Mouse (Mus musculus) neural tube, embryonic 11.5 days (tissue): ENCODE measurements around the gene Ank2. TPM values are rescaled to one million over a fixed set of nuclear protein-coding genes. Genes with fewer than 3 reads are reported as not detected.

Source experiments
- ATAC-seq: fragments of 200-750 bp; cut with Nextera tagmentation; 2 replicates; pipeline ENCODE4 v1.8.0; 2017; ENCODE audit warnings: moderate number of reproducible peaks, mild to moderate bottlenecking, moderate TSS enrichment, moderate library complexity; ENCODE audit not compliant: insufficient read depth, low FRiP score, low TSS enrichment
- DNase-seq: peaks from one replicate; pipeline ENCODE4 v3.0.0-alpha.2; 2015; ENCODE audit warnings: low spot score
- H3K27ac ChIP-seq: fragments of 300-500 bp; sonication (generic); 2 replicates; pipeline ENCODE4 v1.5.1; 2014; ENCODE audit warnings: low read depth, mild to moderate bottlenecking, low read length
- H3K27me3 ChIP-seq: fragments of 300-500 bp; sonication (generic); 2 replicates; pipeline ENCODE4 v1.6.1; 2014; ENCODE audit warnings: mild to moderate bottlenecking, low read length, mixed read lengths; ENCODE audit not compliant: control insufficient read depth, insufficient read depth
- H3K36me3 ChIP-seq: fragments of 300-500 bp; sonication (generic); 2 replicates; pipeline ENCODE4 v1.6.1; 2014; ENCODE audit warnings: mild to moderate bottlenecking, low read length, moderate library complexity, mixed read lengths; ENCODE audit not compliant: control insufficient read depth, insufficient read depth
- H3K4me1 ChIP-seq: fragments of 300-500 bp; sonication (generic); 2 replicates; pipeline ENCODE4 v1.6.1; 2014; ENCODE audit warnings: low read length, mixed read lengths; ENCODE audit not compliant: control insufficient read depth, insufficient read depth
- H3K4me2 ChIP-seq: fragments of 300-500 bp; sonication (generic); 2 replicates; pipeline ENCODE4 v1.6.1; 2014; ENCODE audit warnings: low read depth, mild to moderate bottlenecking, moderate library complexity
- H3K4me3 ChIP-seq: fragments of 300-500 bp; sonication (generic); 2 replicates; pipeline ENCODE4 v1.5.1; 2014; ENCODE audit warnings: low read depth, low read length
- H3K9ac ChIP-seq: fragments of 300-500 bp; sonication (generic); 2 replicates; pipeline ENCODE4 v1.6.1; 2014; ENCODE audit warnings: mild to moderate bottlenecking, low read length
- H3K9me3 ChIP-seq: fragments of 300-500 bp; sonication (generic); 2 replicates; pipeline ENCODE4 v1.6.1; 2016; ENCODE audit warnings: low read length; ENCODE audit not compliant: control insufficient read depth
- WGBS: fragments of 180-500 bp; shearing (Covaris S2); extraction: QIAGEN DNeasy Blood & Tissue Kit; methylation state at CpG from one replicate; pipeline ENCODE4 v1.1.7; 2014; 5-methylcytosine and 5-hydroxymethylcytosine counted together
- polyA plus RNA-seq: library from polyadenylated mRNA; unstranded; fragments of >200 nt; fragmentation: Nextera tagmentation; extraction: Ambion mirVana; gene quantifications from 2 replicates; pipeline ENCODE4 v1.2.1, GENCODE M21; 2014

Ank2 gene
- polyA plus RNA-seq, 1 experiment from 2014 or later = 64.8 TPM

GRCm38 (mm10) chr3:126976793-126977192 is 522.4 kb downstream of the Ank2 start:
- no peak overlapping the region for H3K9ac ChIP-seq
- H3K4me2 ChIP-seq = no peak overlapping the region
- no peaks in the 10 kb centered on the region for H3K27me3 ChIP-seq
- no peaks in the 10 kb centered on the region for H3K4me1 ChIP-seq
- H3K9me3 ChIP-seq = no peaks in the 10 kb centered on the region
- no peak overlapping the region for H3K27ac ChIP-seq
- WGBS = 85% methylated on average over 16 of the region's 16 CpGs
- no peak for ATAC-seq
- DNase-seq = no peak
- no peak overlapping the region for H3K4me3 ChIP-seq
- H3K36me3 ChIP-seq = no peaks in the 10 kb centered on the region

DNA sequence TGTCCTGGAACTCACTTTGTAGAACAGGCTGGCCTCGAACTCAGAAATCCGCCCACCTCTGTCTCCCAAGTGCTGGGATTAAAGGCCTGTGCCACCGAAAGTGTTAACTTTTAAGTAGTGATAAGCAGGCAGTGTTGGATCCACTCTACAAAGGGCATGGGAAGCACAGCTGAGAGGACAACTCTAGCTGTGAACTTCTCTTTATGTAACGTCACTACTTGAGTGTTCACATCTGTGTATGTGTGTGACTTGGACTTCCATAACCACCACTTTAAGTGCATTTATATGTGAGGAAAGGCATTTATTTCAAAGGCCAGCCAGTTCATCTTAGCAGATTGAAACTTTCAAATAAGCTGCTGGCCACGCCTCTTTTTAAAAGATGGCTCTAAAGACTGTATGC is 523.7 kb downstream of the Ank2 start:
- ATAC-seq = no peak
- no peaks in the 10 kb centered on the region for H3K36me3 ChIP-seq
- no peaks in the 10 kb centered on the region for H3K9me3 ChIP-seq
- H3K4me1 ChIP-seq = no peaks in the 10 kb centered on the region
- no peak for DNase-seq
- no peak overlapping the region for H3K27ac ChIP-seq
- WGBS = 80% methylated on average over 5 of the region's 5 CpGs
- H3K4me3 ChIP-seq = no peak overlapping the region
- no peaks in the 10 kb centered on the region for H3K27me3 ChIP-seq
- H3K9ac ChIP-seq = no peak overlapping the region
- no peak overlapping the region for H3K4me2 ChIP-seq

DNA sequence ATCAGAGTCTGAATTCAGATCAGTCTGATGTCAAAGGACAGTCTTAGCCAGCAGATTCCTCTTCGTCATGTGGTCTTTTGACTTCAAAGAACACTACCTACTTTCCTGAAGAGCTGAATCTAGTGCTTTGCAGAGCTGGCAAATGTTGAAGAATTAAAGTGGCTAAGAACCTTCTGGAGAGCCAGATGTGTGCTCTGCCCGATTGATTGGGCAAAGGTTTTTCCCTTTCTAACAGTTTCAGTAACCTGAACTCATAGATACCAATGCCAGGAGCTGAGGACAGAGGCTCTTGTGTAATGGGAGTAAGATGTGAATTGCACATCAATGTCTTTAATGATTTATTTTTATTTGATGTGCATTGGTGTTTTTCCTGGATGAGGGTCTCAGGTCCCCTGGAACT is 525.6 kb downstream of the Ank2 start:
- no peak overlapping the region for H3K4me2 ChIP-seq
- WGBS = 93% methylated on average over 2 of the region's 2 CpGs
- ATAC-seq = no peak
- H3K9me3 ChIP-seq = no peaks in the 10 kb centered on the region
- H3K27ac ChIP-seq = no peak overlapping the region
- H3K9ac ChIP-seq = no peak overlapping the region
- DNase-seq = no peak
- no peaks in the 10 kb centered on the region for H3K27me3 ChIP-seq
- H3K36me3 ChIP-seq = no peaks in the 10 kb centered on the region
- H3K4me3 ChIP-seq = no peak overlapping the region
- H3K4me1 ChIP-seq = no peaks in the 10 kb centered on the region

DNA sequence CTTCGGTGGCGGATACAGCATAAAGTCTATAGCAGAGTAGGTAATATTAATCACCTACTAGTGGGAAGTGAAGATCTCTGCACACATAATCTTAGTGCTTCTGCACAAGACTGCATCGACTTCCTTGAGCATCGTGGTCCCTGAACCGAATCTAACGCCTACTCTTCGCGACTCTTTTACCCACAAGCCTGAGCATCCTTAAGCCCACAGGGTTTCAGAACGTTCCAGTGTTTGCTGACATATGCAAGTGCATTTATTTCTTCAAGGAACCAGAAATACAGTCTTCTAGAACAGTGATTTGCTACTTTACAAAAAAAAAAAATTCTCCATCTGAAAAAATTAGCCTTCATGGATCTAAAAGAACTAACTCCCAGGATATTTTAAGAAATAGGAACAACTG is 527.6 kb downstream of the Ank2 start:
- DNase-seq (no peak), ATAC-seq (no peak)
- WGBS = 91% methylated on average over 9 of the region's 9 CpGs
- H3K27me3 ChIP-seq = no peaks in the 10 kb centered on the region
- no peak overlapping the region for H3K4me3 ChIP-seq
- H3K27ac ChIP-seq = no peak overlapping the region
- H3K9ac ChIP-seq = no peak overlapping the region
- no peaks in the 10 kb centered on the region for H3K9me3 ChIP-seq
- H3K4me1 ChIP-seq = no peaks in the 10 kb centered on the region
- no peaks in the 10 kb centered on the region for H3K36me3 ChIP-seq
- H3K4me2 ChIP-seq = no peak overlapping the region

- 92% methylated on average over 2 of the region's 2 CpGs for WGBS
- no peak overlapping the region for H3K27ac ChIP-seq
- no peak for ATAC-seq
- H3K4me1 ChIP-seq = no peaks in the 10 kb centered on the region
- no peak overlapping the region for H3K4me2 ChIP-seq
- no peaks in the 10 kb centered on the region for H3K9me3 ChIP-seq
- no peak overlapping the region for H3K9ac ChIP-seq
- no peak overlapping the region for H3K4me3 ChIP-seq
- no peaks in the 10 kb centered on the region for H3K27me3 ChIP-seq
- no peak for DNase-seq
- no peaks in the 10 kb centered on the region for H3K36me3 ChIP-seq
These were observed 530.4 kb downstream of the Ank2 start for GRCm38 (mm10) chr3:126968721-126969120.

DNA sequence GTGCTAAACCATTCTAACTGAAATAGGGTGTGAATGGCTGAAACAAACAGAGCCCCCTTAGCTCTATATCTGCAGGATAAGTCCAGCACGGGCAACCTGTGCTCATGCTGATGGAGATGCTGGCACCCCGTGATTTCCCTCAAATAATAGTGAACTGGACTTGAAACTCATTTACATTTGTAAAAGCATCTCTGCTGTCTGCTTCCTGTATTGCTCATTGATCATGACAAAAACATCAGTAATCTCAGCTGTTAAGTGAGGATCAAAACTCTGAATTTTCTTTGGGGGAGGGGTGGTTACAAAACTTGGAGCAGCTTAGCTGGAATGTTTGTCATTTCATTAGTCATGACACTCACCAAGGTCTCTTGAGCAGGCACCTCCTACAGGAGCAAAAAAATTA is 533.4 kb downstream of the Ank2 start:
- Histone ChIP-seq H3K27me3 (no peaks in the 10 kb centered on the region), H3K9me3 (no peaks in the 10 kb centered on the region), H3K36me3 (no peaks in the 10 kb centered on the region), H3K4me1 (no peaks in the 10 kb centered on the region), H3K9ac (no peak overlapping the region), H3K27ac (no peak overlapping the region), H3K4me3 (no peak overlapping the region), H3K4me2 (no peak overlapping the region)
- no peak for ATAC-seq
- DNase-seq = no peak
- WGBS = 84% methylated on average over 2 of the region's 2 CpGs

DNA sequence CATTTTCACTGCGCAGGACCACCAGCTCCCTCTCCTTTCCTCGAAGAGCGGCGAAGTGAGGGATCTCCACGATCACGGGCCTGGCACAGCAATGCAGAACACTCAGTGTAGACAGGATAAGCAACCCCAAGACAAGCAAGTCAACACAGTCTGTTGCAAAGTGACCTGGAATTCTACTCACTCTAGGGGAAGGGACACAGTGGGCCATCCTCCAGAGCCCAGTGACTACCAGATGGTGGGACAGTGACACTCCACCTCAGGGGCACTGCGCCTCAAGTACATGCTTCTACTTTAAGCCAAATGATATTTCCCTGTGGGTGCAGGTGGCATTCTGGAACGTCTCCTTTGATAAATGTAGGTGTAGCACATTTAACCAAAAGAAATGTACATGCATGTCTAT is 536.8 kb downstream of the Ank2 start:
- Histone ChIP-seq H3K4me1 (no peaks in the 10 kb centered on the region), H3K4me3 (no peak overlapping the region), H3K36me3 (no peaks in the 10 kb centered on the region), H3K27me3 (no peaks in the 10 kb centered on the region), H3K9me3 (no peaks in the 10 kb centered on the region), H3K9ac (no peak overlapping the region), H3K27ac (no peak overlapping the region), H3K4me2 (no peak overlapping the region)
- DNase-seq (no peak), ATAC-seq (no peak)
- WGBS = 97% methylated on average over 8 of the region's 8 CpGs

GRCm38 (mm10) chr3:126952698-126953097 is 546.5 kb downstream of the Ank2 start:
- no peaks in the 10 kb centered on the region for H3K36me3 ChIP-seq
- H3K9me3 ChIP-seq = no peaks in the 10 kb centered on the region
- H3K9ac ChIP-seq = no peak overlapping the region
- 49% methylated on average over 1 of the region's 1 CpGs for WGBS
- no peak overlapping the region for H3K4me3 ChIP-seq
- H3K27ac ChIP-seq = no peak overlapping the region
- DNase-seq = no peak
- H3K4me2 ChIP-seq = no peak overlapping the region
- no peaks in the 10 kb centered on the region for H3K4me1 ChIP-seq
- no peak for ATAC-seq
- no peaks in the 10 kb centered on the region for H3K27me3 ChIP-seq

DNA sequence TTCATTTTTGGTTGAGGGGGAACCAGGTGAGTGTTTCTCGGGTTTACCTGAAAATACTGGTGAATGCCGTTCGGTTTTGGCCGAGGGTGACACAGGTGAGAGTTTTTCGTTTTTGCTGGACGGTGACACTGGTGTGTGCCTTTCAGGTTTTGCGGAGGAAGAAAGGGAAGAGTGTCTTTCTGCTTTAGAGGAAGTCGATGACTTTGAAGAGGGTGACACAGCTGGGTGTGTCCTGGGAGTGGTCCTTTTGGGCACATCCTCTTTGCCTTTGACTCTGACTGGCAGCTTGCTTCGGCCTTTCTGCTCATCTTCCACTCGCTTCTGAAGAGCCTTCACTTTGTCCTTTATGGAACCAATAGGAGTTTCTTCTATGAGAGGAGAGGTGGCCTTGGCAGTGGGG is 552.6 kb downstream of the Ank2 start:
- WGBS = 91% methylated on average over 10 of the region's 10 CpGs

More for the DNA sequence above, 552.6 kb downstream of the Ank2 start:
- DNase-seq (no peak), ATAC-seq (no peak)
- H3K9ac ChIP-seq = no peak overlapping the region
- no peaks in the 10 kb centered on the region for H3K27me3 ChIP-seq
- H3K27ac ChIP-seq = no peak overlapping the region
- no peaks in the 10 kb centered on the region for H3K4me1 ChIP-seq
- no peaks in the 10 kb centered on the region for H3K9me3 ChIP-seq
- peaks cover 6% of the 10 kb centered on the region for H3K36me3 ChIP-seq
- no peak overlapping the region for H3K4me2 ChIP-seq
- H3K4me3 ChIP-seq = no peak overlapping the region
